Mouse (Mus musculus): ENCODE measurements around the gene Srsf4.

The Srsf4 gene

GRCm38 (mm10) chr4:131872672-131873292, 635 bp upstream of the Srsf4 start:
- DNase-seq (ENCODE audit: low read depth): peak; percentile 24

GRCm38 (mm10) chr4:131874169-131874536, 736 bp downstream of the Srsf4 start:
- no peak for DNase-seq (ENCODE audit: low read depth)

GRCm38 (mm10) chr4:131874567-131874966, 1.1 kb downstream of the Srsf4 start:
- no peak for DNase-seq (ENCODE audit: low read depth)

GRCm38 (mm10) chr4:131875242-131875641, 1.8 kb downstream of the Srsf4 start:
- no peak for DNase-seq (ENCODE audit: low read depth)

GRCm38 (mm10) chr4:131876836-131877235, 3.4 kb downstream of the Srsf4 start:
- DNase-seq (ENCODE audit: low read depth): no peak

- no peak for DNase-seq (ENCODE audit: low read depth)
These were observed 6.3 kb downstream of the Srsf4 start for GRCm38 (mm10) chr4:131879692-131880091.

- DNase-seq (ENCODE audit: low read depth): no peak
These were observed 7.9 kb downstream of the Srsf4 start for GRCm38 (mm10) chr4:131881306-131881705.

- no peak for DNase-seq (ENCODE audit: low read depth)
These were observed 10.2 kb downstream of the Srsf4 start for GRCm38 (mm10) chr4:131883571-131883970.

GRCm38 (mm10) chr4:131885376-131885775, 12.0 kb downstream of the Srsf4 start:
- no peak for DNase-seq (ENCODE audit: low read depth)

GRCm38 (mm10) chr4:131888564-131888963, 15.1 kb downstream of the Srsf4 start:
- no peak for DNase-seq (ENCODE audit: low read depth)

- no peak for DNase-seq (ENCODE audit: low read depth)
These were observed 17.3 kb downstream of the Srsf4 start for GRCm38 (mm10) chr4:131890692-131891091.

GRCm38 (mm10) chr4:131897109-131897508, 23.7 kb downstream of the Srsf4 start:
- DNase-seq (ENCODE audit: low read depth): no peak

GRCm38 (mm10) chr4:131897787-131898186, 24.4 kb downstream of the Srsf4 start:
- DNase-seq (ENCODE audit: low read depth): no peak

- DNase-seq (ENCODE audit: low read depth): no peak
These were observed 25.2 kb downstream of the Srsf4 start for GRCm38 (mm10) chr4:131898503-131899179.

- no peak for DNase-seq (ENCODE audit: low read depth)
These were observed 25.8 kb downstream of the Srsf4 start for GRCm38 (mm10) chr4:131899180-131899554.

GRCm38 (mm10) chr4:131901090-131901489, 27.7 kb downstream of the Srsf4 start:
- no peak for DNase-seq (ENCODE audit: low read depth)

GRCm38 (mm10) chr4:131904478-131904877, 31.1 kb downstream of the Srsf4 start:
- peak; percentile 33 for DNase-seq (ENCODE audit: low read depth)

GRCm38 (mm10) chr4:131906423-131906822, 33.0 kb downstream of the Srsf4 start:
- DNase-seq (ENCODE audit: low read depth): no peak

- no peak for DNase-seq (ENCODE audit: low read depth)
These were observed 34.5 kb downstream of the Srsf4 start for GRCm38 (mm10) chr4:131907912-131908311.

GRCm38 (mm10) chr4:131910237-131910994, 37.0 kb downstream of the Srsf4 start:
- no peak for DNase-seq (ENCODE audit: low read depth)

GRCm38 (mm10) chr4:131911521-131911920, 38.1 kb downstream of the Srsf4 start:
- DNase-seq (ENCODE audit: low read depth): no peak

GRCm38 (mm10) chr4:131913526-131913925, 40.1 kb downstream of the Srsf4 start:
- DNase-seq (ENCODE audit: low read depth): peak; percentile 39

GRCm38 (mm10) chr4:131914046-131914643, 40.7 kb downstream of the Srsf4 start:
- no peak for DNase-seq (ENCODE audit: low read depth)

All from NIH3T3 (cell line).